Mouse (Mus musculus) spleen, adult 2 months (tissue): ENCODE results near the gene Rasa3. TPM values are rescaled to one million over a fixed set of nuclear protein-coding genes. Genes with fewer than 3 reads are reported as not detected.
A peak's percentile ranks its signal among the peaks of the same experiment; 100 is the strongest.

Experiments
- DNase-seq, 2 experiments: peaks; one replicate each; pipeline versions ENCODE4 v3.0.0 to v3.0.0-alpha.2; 2012 to 2021; ENCODE audit warnings: low spot score in 2 of 2, low read depth in 1 of 2
- H3K27ac ChIP-seq: fragments of 200-500 bp; 2 replicates; pipeline ENCODE4 v1.5.1; 2012; ENCODE audit warnings: low read length, inconsistent platforms; ENCODE audit not compliant: insufficient read depth
- H3K27me3 ChIP-seq: fragments of 200-500 bp; 2 replicates; pipeline ENCODE4 v1.6.1; 2012; ENCODE audit warnings: mild to moderate bottlenecking, moderate library complexity, low read length, inconsistent platforms; ENCODE audit not compliant: control insufficient read depth, insufficient read depth
- H3K36me3 ChIP-seq: fragments of 200-500 bp; 2 replicates; pipeline ENCODE4 v1.6.1; 2012; ENCODE audit warnings: mild to moderate bottlenecking, low read length, inconsistent platforms; ENCODE audit not compliant: control insufficient read depth, insufficient read depth
- H3K4me1 ChIP-seq: fragments of 200-500 bp; 2 replicates; pipeline ENCODE4 v1.6.1; 2011; ENCODE audit warnings: inconsistent platforms; ENCODE audit not compliant: control insufficient read depth, insufficient read depth, insufficient read length
- H3K4me3 ChIP-seq: fragments of 200-500 bp; 2 replicates; pipeline ENCODE4 v1.5.1; 2011; ENCODE audit warnings: mild to moderate bottlenecking, inconsistent platforms; ENCODE audit not compliant: insufficient read depth, insufficient read length; ENCODE audit errors: extremely low read depth
- CTCF ChIP-seq: fragments of 200-500 bp; IDR thresholded peaks from 2 replicates; pipeline ENCODE4 v1.5.1; 2011; ENCODE audit warnings: mild to moderate bottlenecking, inconsistent platforms; ENCODE audit not compliant: insufficient read depth, insufficient read length, insufficient replicate concordance; ENCODE audit errors: extremely low read depth
- POLR2A ChIP-seq: fragments of 200-500 bp; IDR thresholded peaks from 2 replicates; pipeline ENCODE4 v1.6.1; 2011; ENCODE audit warnings: low read depth, low read length, inconsistent platforms
- WGBS: fragments of 180-500 bp; shearing (Covaris S2); methylation state at CpG from one replicate; pipeline ENCODE4 v1.1.7; 2018; 5-methylcytosine and 5-hydroxymethylcytosine counted together
- polyA plus RNA-seq: library from polyadenylated mRNA; depleted of rRNA; stranded (reverse); fragments of >200 nt; gene quantifications from 2 replicates; pipeline ENCODE4 v1.2.3, GENCODE M21; 2012

Rasa3 gene
- polyA plus RNA-seq, 1 experiment = 98.7 TPM

DNA sequence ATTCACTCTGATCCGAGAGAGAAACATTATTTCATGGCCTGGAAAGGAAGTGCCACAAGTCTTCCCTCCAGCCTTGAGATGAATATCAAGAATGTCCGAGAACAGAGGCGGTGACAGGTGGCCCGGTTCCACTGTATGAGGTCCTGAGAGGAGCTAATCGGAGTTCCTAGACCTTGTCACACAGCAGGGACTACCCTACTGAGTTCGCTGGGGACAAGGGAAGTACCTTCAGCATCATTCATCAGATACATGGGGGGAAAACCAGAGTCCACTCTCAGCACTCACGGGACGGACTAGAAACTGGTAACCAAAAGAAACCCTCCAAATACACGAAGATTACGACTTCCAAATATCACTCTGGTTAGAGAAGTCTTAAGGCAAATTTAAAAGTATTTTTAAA, 76.7 kb downstream of the Rasa3 start:
- Histone ChIP-seq H3K36me3 (peaks cover 22% of the 10 kb centered on the region), H3K4me1 (peaks cover 51% of the 10 kb centered on the region; the same call in 1 of the 2 replicates), H3K27ac (peak overlapping the region; percentile 95), H3K27me3 (no peaks in the 10 kb centered on the region), H3K4me3 (peak overlapping the region; percentile 29; the same call in 1 of the 2 replicates)
- DNase-seq = peak in 1 of 2 experiments; percentile 62
- WGBS = 9% methylated on average over 10 of the region's 10 CpGs
- TF ChIP-seq CTCF (no peak), POLR2A (no peak)

DNA sequence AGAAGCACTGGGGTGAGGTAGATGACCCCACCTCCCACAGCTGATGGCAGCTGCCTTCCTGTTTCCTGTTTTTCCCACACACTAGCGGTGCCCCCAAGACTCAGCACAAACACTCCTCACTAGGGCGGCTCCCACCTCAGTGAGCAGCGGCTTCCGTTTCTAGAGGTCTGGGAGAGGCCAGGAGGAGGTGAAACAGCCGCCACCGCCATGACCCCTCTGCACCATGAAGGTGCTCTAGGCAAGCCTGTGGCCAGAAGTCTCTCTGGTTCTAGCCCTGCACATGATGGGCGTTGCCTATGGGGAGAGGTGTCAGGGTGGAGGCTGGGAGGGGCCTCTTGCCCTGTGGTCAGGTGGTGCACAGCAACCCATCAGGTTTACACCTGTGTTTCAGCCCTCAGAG, 77.2 kb downstream of the Rasa3 start:
- TF ChIP-seq POLR2A (no peak; the same call in 1 of the 2 replicates), CTCF (no peak)
- Histone ChIP-seq H3K36me3 (peaks cover 18% of the 10 kb centered on the region), H3K4me3 (peak overlapping the region; percentile 27; the same call in 1 of the 2 replicates), H3K27me3 (no peaks in the 10 kb centered on the region), H3K4me1 (peaks cover 52% of the 10 kb centered on the region; the same call in 1 of the 2 replicates), H3K27ac (peak overlapping the region; percentile 95)
- peak; percentile 78 to 84 for DNase-seq
- 2% methylated on average over 7 of the region's 7 CpGs for WGBS

DNA sequence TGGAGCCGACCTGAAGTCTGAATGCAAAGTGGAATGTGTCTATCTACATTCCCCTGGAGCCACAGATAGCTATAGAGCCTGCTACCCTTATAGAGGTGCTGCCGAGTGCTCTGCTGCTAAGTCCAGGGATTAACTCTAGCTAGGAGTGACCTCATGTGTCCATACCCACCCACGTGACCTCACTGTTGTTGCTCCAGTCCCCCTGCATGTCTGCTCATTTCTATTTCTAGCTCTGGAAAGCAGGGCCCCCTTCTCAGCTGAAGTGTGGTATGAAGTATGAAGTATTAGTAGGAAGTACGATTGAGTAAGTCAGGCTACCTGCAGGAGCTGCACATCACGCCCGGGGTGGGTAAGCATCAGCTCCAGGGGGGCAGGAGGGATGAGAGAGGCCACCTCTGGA, 79.6 kb downstream of the Rasa3 start:
- Histone ChIP-seq H3K27me3 (no peaks in the 10 kb centered on the region), H3K4me3 (no peak overlapping the region), H3K36me3 (peaks cover 10% of the 10 kb centered on the region; the same call in 1 of the 2 replicates), H3K4me1 (peaks cover 69% of the 10 kb centered on the region), H3K27ac (peak overlapping the region; percentile 11; the same call in 1 of the 2 replicates)
- TF ChIP-seq CTCF = no peak
- 68% methylated on average over 6 of the region's 6 CpGs for WGBS
- DNase-seq = no peak

DNA sequence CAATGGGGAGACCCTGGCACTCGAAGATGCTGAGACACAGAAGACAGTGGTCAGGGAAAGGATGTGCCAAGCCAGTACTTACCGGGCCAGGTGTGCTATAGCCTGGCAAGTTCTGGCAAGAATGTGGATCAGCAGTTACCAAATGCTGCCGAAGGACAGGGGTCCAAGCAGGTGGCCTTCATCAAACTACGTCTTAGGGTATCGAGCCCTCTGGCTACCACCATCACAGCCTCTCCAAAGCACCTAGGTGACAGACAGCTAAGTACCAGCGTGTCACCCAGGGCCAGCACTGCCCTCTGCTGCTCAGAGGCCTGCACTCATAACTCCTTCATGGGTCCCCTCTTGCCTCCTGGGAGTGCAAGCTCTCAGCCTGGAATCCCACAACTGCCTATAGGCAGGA, 81.5 kb downstream of the Rasa3 start:
- peak in 1 of 2 experiments; percentile 62 for DNase-seq

DNA sequence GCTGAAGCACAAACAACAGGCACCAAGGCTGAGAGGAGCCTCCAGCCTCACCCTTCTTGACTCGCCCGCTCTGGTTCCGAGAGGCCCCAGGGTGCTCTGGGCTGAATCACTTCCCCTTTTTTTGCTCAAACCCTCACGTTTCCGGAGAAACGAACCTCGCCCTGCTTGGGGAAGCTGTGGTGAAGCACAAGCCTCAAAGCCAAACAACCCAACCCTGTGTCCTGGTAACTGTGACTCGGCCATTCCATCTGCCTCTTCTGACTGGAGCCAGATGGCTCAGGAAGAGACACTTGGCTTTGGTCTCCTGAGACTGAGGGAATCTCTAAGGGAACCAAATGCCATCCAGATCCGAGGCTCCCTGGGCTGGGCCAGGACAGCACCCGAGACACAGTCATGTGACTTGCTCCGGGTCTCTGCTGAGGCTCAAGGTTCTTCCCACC, 82.5 kb downstream of the Rasa3 start:
- Histone ChIP-seq H3K27me3 (no peaks in the 10 kb centered on the region), H3K27ac (peak overlapping the region; percentile 97), H3K4me1 (peaks cover 54% of the 10 kb centered on the region), H3K4me3 (peak overlapping the region; percentile 26; the same call in 1 of the 2 replicates), H3K36me3 (peaks cover 21% of the 10 kb centered on the region)
- TF ChIP-seq POLR2A = peak; percentile 27; the same call in 1 of the 2 replicates
- no peak for TF ChIP-seq CTCF
- peak; percentile 88 to 91 for DNase-seq
- WGBS = 4% methylated on average over 11 of the region's 11 CpGs

More for the DNA sequence above, 81.5 kb downstream of the Rasa3 start:
- Histone ChIP-seq H3K27ac (peak overlapping the region; percentile 97), H3K4me3 (no peak overlapping the region), H3K4me1 (peaks cover 60% of the 10 kb centered on the region), H3K36me3 (peaks cover 12% of the 10 kb centered on the region), H3K27me3 (no peaks in the 10 kb centered on the region)
- peak; percentile 51; the same call in 1 of the 2 replicates for TF ChIP-seq CTCF
- TF ChIP-seq POLR2A = no peak
- WGBS = 71% methylated on average over 6 of the region's 6 CpGs

DNA sequence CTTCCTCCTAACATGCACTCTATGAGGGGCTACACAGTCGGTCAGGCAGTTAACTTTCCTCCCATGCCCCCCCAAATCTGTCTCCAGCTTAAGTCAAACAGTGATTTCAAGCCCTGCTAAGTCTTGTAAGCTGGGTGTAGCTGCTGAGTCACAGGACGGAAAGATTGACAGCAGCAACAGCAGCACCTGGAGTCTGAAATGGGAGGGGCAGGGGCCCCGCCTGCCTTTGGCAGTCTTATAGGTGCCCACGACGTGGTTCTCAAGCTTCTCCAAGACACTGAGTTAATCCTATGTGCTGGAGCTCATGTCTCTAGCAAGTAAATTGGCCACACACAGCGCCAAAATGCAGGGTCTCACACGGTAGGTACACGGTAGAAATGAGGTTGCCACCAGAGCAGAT, 84.1 kb downstream of the Rasa3 start:
- Histone ChIP-seq H3K4me3 (no peak overlapping the region), H3K27me3 (no peaks in the 10 kb centered on the region), H3K4me1 (peaks cover 39% of the 10 kb centered on the region), H3K27ac (peak overlapping the region; percentile 97), H3K36me3 (peaks cover 33% of the 10 kb centered on the region)
- no peak for DNase-seq
- 47% methylated on average over 8 of the region's 8 CpGs for WGBS
- TF ChIP-seq POLR2A (no peak), CTCF (no peak)

DNA sequence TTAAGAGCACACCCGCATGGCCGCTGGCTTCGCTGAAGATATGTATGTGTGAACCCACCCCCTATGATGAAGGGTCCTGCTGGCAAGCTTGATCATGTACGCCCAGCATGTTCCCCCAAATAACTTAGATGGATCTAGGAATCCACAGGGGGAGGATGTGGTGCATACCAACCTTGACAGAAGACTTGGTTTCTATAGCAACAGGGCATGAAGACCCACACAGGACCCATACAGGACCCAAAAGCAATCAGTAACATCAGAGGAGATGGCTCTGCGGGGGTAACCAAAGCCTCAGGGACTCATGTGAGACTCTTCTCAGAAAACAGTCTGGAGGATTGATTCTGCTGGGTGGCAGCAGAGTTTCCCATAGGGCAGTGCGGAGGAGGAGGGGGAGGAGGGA, 86.2 kb downstream of the Rasa3 start:
- H3K27me3 ChIP-seq = no peaks in the 10 kb centered on the region
- DNase-seq = no peak
- H3K4me3 ChIP-seq = no peak overlapping the region
- 89% methylated on average over 6 of the region's 6 CpGs for WGBS
- TF ChIP-seq CTCF (no peak), POLR2A (no peak)
- H3K27ac ChIP-seq = no peak overlapping the region
- peaks cover 25% of the 10 kb centered on the region for H3K4me1 ChIP-seq
- peaks cover 37% of the 10 kb centered on the region for H3K36me3 ChIP-seq
